ENCODE assay signal across 23 mouse cellular contexts in genomic region chr7:78955086-78955485, GRCm38 (mm10). TPM values are rescaled to one million over a fixed set of nuclear protein-coding genes. Genes with fewer than 3 reads are reported as not detected.
DNase-seq lines count a peak whose midpoint lies in the region; ATAC-seq lines count a peak whose summit lies in the region.
"Had no signal": no experiment of that assay in that cellular context is flagged by ENCODE, and none has a peak within 500 bp of the region (broad histone marks: within the 10 kb centered on the region; RNA-seq: fewer than 3 reads in every experiment).

No protein-coding gene starts in this region.

- no peaks in the 10 kb centered on the region for H3K9me3 ChIP-seq in embryonic facial prominence, embryonic 13.5 days
- H3K9me3 ChIP-seq in embryonic facial prominence, embryonic 10.5 days = no peaks in the 10 kb centered on the region
- H3K9me3 ChIP-seq in limb, embryonic 13.5 days = no peaks in the 10 kb centered on the region
- H3K9me3 ChIP-seq in limb, embryonic 10.5 days (replicated peaks) = no peaks in the 10 kb centered on the region
- H3K9me3 ChIP-seq in neural tube, embryonic 15.5 days (replicated peaks) = no peaks in the 10 kb centered on the region
- H3K9me3 ChIP-seq: G1E; hindbrain, embryonic 12.5 days; midbrain, embryonic 13.5 days; stomach, embryonic 15.5 days had no signal

- no peak for ATAC-seq in embryonic facial prominence, embryonic 13.5 days (ENCODE audit: insufficient number of reproducible peaks, insufficient read depth, low FRiP score, low TSS enrichment, low read depth)
- no peak for ATAC-seq in limb, embryonic 13.5 days (ENCODE audit: low FRiP score, low read depth)
- peak; percentile 38; the same call in 1 of the 2 replicates for ATAC-seq in neural tube, embryonic 15.5 days (ENCODE audit: low FRiP score)
- no peak for ATAC-seq in granulocyte monocyte progenitor cell, adult 5-6 weeks (replicated peaks; ENCODE audit: poor library complexity, severe bottlenecking)
- ATAC-seq: midbrain, embryonic 13.5 days had no signal

- peak overlapping the region; percentile 5; the same call in 1 of the 2 replicates for H3K4me2 ChIP-seq in embryonic facial prominence, embryonic 13.5 days
- H3K4me2 ChIP-seq in limb, embryonic 13.5 days (replicated peaks) = no peak overlapping the region
- no peak overlapping the region for H3K4me2 ChIP-seq in neural tube, embryonic 15.5 days
- H3K4me2 ChIP-seq: heart, embryonic 12.5 days; hindbrain, embryonic 12.5 days; midbrain, embryonic 13.5 days; stomach, embryonic 15.5 days had no signal

- no peak for DNase-seq in embryonic facial prominence, embryonic 10.5 days (ENCODE audit: low spot score)
- DNase-seq in limb, embryonic 10.5 days (ENCODE audit: low spot score) = no peak
- no peak for DNase-seq in neural tube, embryonic 10.5 days (ENCODE audit: extremely low spot score, low spot score)
- DNase-seq in T-cell, adult 2 months (ENCODE audit: low spot score) = no peak
- DNase-seq: adrenal gland, postnatal 14 days; cerebellum, adult 11 months; gastrocnemius, adult 2 months; heart, adult 11 months; heart, postnatal 14 days; kidney, adult 8-10 months; kidney, postnatal 25 days; thymus, adult 2 months had no signal

- H3K4me1 ChIP-seq in embryonic facial prominence, embryonic 13.5 days = peaks cover 32% of the 10 kb centered on the region
- peaks cover 34% of the 10 kb centered on the region for H3K4me1 ChIP-seq in embryonic facial prominence, embryonic 10.5 days
- peaks cover 26% of the 10 kb centered on the region for H3K4me1 ChIP-seq in limb, embryonic 13.5 days
- H3K4me1 ChIP-seq in limb, embryonic 10.5 days = peaks cover 30% of the 10 kb centered on the region
- peaks cover 6% of the 10 kb centered on the region; the same call in 1 of the 2 replicates for H3K4me1 ChIP-seq in neural tube, embryonic 15.5 days
- H3K4me1 ChIP-seq: hindbrain, embryonic 12.5 days; stomach, embryonic 15.5 days had no signal

- no peaks in the 10 kb centered on the region for H3K27me3 ChIP-seq in embryonic facial prominence, embryonic 13.5 days
- H3K27me3 ChIP-seq in embryonic facial prominence, embryonic 10.5 days (replicated peaks; ENCODE audit: low read depth, poor library complexity, severe bottlenecking) = no peaks in the 10 kb centered on the region; the same call in 1 of the 2 replicates
- no peaks in the 10 kb centered on the region for H3K27me3 ChIP-seq in limb, embryonic 13.5 days
- no peaks in the 10 kb centered on the region for H3K27me3 ChIP-seq in limb, embryonic 10.5 days (ENCODE audit: low read depth, poor library complexity, severe bottlenecking)
- H3K27me3 ChIP-seq in neural tube, embryonic 15.5 days (replicated peaks) = no peaks in the 10 kb centered on the region
- H3K27me3 ChIP-seq: heart, embryonic 12.5 days; hindbrain, embryonic 12.5 days; midbrain, embryonic 13.5 days; stomach, embryonic 15.5 days had no signal

- no peak overlapping the region for H3K4me3 ChIP-seq in embryonic facial prominence, embryonic 13.5 days
- no peak overlapping the region for H3K4me3 ChIP-seq in embryonic facial prominence, embryonic 10.5 days
- H3K4me3 ChIP-seq in limb, embryonic 13.5 days = no peak overlapping the region
- no peak overlapping the region for H3K4me3 ChIP-seq in limb, embryonic 10.5 days
- no peak overlapping the region for H3K4me3 ChIP-seq in neural tube, embryonic 15.5 days (replicated peaks)
- H3K4me3 ChIP-seq: gastrocnemius, adult 2 months; heart, embryonic 12.5 days; hindbrain, embryonic 12.5 days; midbrain, embryonic 13.5 days; myocyte; stomach, embryonic 15.5 days had no signal

- H3K27ac ChIP-seq in embryonic facial prominence, embryonic 13.5 days = peak overlapping the region; percentile 62
- no peak overlapping the region for H3K27ac ChIP-seq in embryonic facial prominence, embryonic 10.5 days (replicated peaks)
- peak overlapping the region; percentile 40; the same call in 1 of the 2 replicates for H3K27ac ChIP-seq in limb, embryonic 13.5 days
- no peak overlapping the region for H3K27ac ChIP-seq in limb, embryonic 10.5 days
- H3K27ac ChIP-seq in neural tube, embryonic 15.5 days (replicated peaks) = no peak overlapping the region
- H3K27ac ChIP-seq: gastrocnemius, adult 2 months; hindbrain, embryonic 12.5 days; liver, embryonic 14.5 days; midbrain, embryonic 13.5 days; stomach, embryonic 15.5 days had no signal

- no peak overlapping the region for H3K9ac ChIP-seq in embryonic facial prominence, embryonic 13.5 days
- H3K9ac ChIP-seq in limb, embryonic 13.5 days = no peak overlapping the region
- H3K9ac ChIP-seq in neural tube, embryonic 15.5 days (replicated peaks) = no peak overlapping the region
- H3K9ac ChIP-seq: heart, embryonic 12.5 days; hindbrain, embryonic 12.5 days; liver, embryonic 14.5 days; midbrain, embryonic 13.5 days; stomach, embryonic 15.5 days had no signal

- WGBS in embryonic facial prominence, embryonic 13.5 days = 82% methylated on average over 6 of the region's 6 CpGs
- WGBS in embryonic facial prominence, embryonic 10.5 days = 92% methylated on average over 6 of the region's 6 CpGs
- WGBS in limb, embryonic 13.5 days = 78% methylated on average over 6 of the region's 6 CpGs
- 92% methylated on average over 6 of the region's 6 CpGs for WGBS in limb, embryonic 10.5 days
- 82% methylated on average over 6 of the region's 6 CpGs for WGBS in neural tube, embryonic 15.5 days

- no peaks in the 10 kb centered on the region for H3K36me3 ChIP-seq in embryonic facial prominence, embryonic 13.5 days
- H3K36me3 ChIP-seq in embryonic facial prominence, embryonic 10.5 days (replicated peaks) = no peaks in the 10 kb centered on the region
- no peaks in the 10 kb centered on the region for H3K36me3 ChIP-seq in limb, embryonic 13.5 days
- H3K36me3 ChIP-seq in limb, embryonic 10.5 days = no peaks in the 10 kb centered on the region
- no peaks in the 10 kb centered on the region for H3K36me3 ChIP-seq in neural tube, embryonic 15.5 days
- H3K36me3 ChIP-seq: G1E; heart, embryonic 12.5 days; hindbrain, embryonic 12.5 days; midbrain, embryonic 13.5 days; stomach, embryonic 15.5 days had no signal

RNA-seq across cellular contexts. Expression of gene Isg20, which starts 41.9 kb away (rescaled TPM):
- polyA plus RNA-seq in embryonic facial prominence, embryonic 13.5 days (2015; fragmentation: Nextera tagmentation; extraction: Ambion mirVana) = 0.49 and 1.4 TPM in 2 replicates
- 0.40 and 0.55 TPM in 2 replicates for polyA plus RNA-seq in embryonic facial prominence, embryonic 10.5 days (2016; fragmentation: Nextera tagmentation; extraction: Ambion mirVana)
- 0.57 and 0.94 TPM in 2 replicates for polyA plus RNA-seq in limb, embryonic 13.5 days (2015; fragmentation: Nextera tagmentation; extraction: Ambion mirVana)
- 0.61 and 0.82 TPM in 2 replicates for polyA plus RNA-seq in limb, embryonic 10.5 days (2016; fragmentation: Nextera tagmentation; extraction: Ambion mirVana)
- polyA plus RNA-seq in neural tube, embryonic 15.5 days (2015; fragmentation: Nextera tagmentation; extraction: Ambion mirVana) = 1.3 and 10.5 TPM in 2 replicates
- total RNA-seq in granulocyte monocyte progenitor cell, adult 5-6 weeks (2014; fragmentation: Nextera tagmentation) = 7.0 and 10.9 TPM in 2 replicates
- 3.8 and 10.4 TPM in 2 replicates for total RNA-seq in granulocyte monocyte progenitor cell, adult 5-6 weeks (2017)

RNA-seq across cellular contexts. Expression of gene Aen, which starts 59.4 kb away (rescaled TPM):
- 33.8 and 41.8 TPM in 2 replicates for polyA plus RNA-seq in embryonic facial prominence, embryonic 13.5 days (2015; fragmentation: Nextera tagmentation; extraction: Ambion mirVana)
- 66.2 and 70.1 TPM in 2 replicates for polyA plus RNA-seq in embryonic facial prominence, embryonic 10.5 days (2016; fragmentation: Nextera tagmentation; extraction: Ambion mirVana)
- polyA plus RNA-seq in limb, embryonic 13.5 days (2015; fragmentation: Nextera tagmentation; extraction: Ambion mirVana) = 41.0 and 42.0 TPM in 2 replicates
- polyA plus RNA-seq in limb, embryonic 10.5 days (2016; fragmentation: Nextera tagmentation; extraction: Ambion mirVana) = 59.5 and 73.3 TPM in 2 replicates
- polyA plus RNA-seq in neural tube, embryonic 15.5 days (2015; fragmentation: Nextera tagmentation; extraction: Ambion mirVana) = 55.7 and 58.6 TPM in 2 replicates
- total RNA-seq in granulocyte monocyte progenitor cell, adult 5-6 weeks (2014; fragmentation: Nextera tagmentation) = 29.4 and 44.3 TPM in 2 replicates
- total RNA-seq in granulocyte monocyte progenitor cell, adult 5-6 weeks (2017) = 32.9 and 35.2 TPM in 2 replicates

Comparison
In these comparisons a context has a peak if more than half of its experiments do, and no peak if none do; other contexts are left out.
1. H3K27ac ChIP-seq: peak in embryonic facial prominence, embryonic 13.5 days (single experiment) and limb, embryonic 13.5 days (single experiment); none in embryonic facial prominence, embryonic 10.5 days (single experiment), limb, embryonic 10.5 days (single experiment) and neural tube, embryonic 15.5 days (single experiment).